Comparison of ENCODE assay signal across 29 mouse cellular contexts in the genomic region with DNA sequence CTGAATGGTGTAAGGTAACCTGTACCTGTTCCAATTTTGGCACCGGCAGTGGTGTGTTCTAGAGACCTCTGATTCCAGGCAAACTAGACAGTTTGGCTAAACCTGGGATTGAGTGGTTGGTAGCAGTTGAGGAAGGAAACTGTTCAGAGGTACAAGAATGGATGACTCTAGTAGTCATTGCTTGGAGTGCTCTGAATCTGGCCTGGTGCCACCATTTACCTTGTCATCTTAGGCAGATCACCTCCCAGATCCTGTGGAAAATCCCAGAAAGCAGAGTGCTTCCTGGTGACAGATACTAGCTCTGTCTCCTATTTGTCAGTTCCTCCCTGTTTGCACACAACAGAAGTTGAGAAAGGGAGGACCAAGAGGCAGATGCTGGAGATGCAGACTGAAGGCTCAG. TPM values are rescaled to one million over a fixed set of nuclear protein-coding genes. Genes with fewer than 3 reads are reported as not detected.
A peak's percentile ranks its signal among the peaks of the same experiment; 100 is the strongest.
DNase-seq lines count a peak whose midpoint lies in the region; ATAC-seq and TF ChIP-seq lines count a peak whose summit lies in the region.
"Had no signal": no experiment of that assay in that cellular context is flagged by ENCODE, and none has a peak within 500 bp of the region (broad histone marks: within the 10 kb centered on the region; RNA-seq: fewer than 3 reads in every experiment).

No protein-coding gene starts in this region.

- no peak for ATAC-seq in kidney, embryonic 14.5 days (ENCODE audit: low FRiP score, low TSS enrichment)
- ATAC-seq in kidney, embryonic 15.5 days (replicated peaks; ENCODE audit: low FRiP score): no peak
- ATAC-seq: activated CD4-positive, CD25-positive, alpha-beta regulatory T cell, adult 4 months; CD4-positive, CD25-positive, alpha-beta regulatory T cell, adult 4 months; forebrain, embryonic 14.5 days; Patski had no signal

- no peak overlapping the region for H3K4me2 ChIP-seq in kidney, embryonic 14.5 days (replicated peaks; ENCODE audit: low read depth, low read length)
- H3K4me2 ChIP-seq in kidney, embryonic 15.5 days: no peak overlapping the region
- H3K4me2 ChIP-seq: embryonic facial prominence, embryonic 13.5 days; embryonic facial prominence, embryonic 15.5 days; forebrain, embryonic 12.5 days had no signal

- no peak overlapping the region for H3K4me3 ChIP-seq in kidney, adult 2 months (ENCODE audit: insufficient read depth, low read depth, low read length)
- no peak overlapping the region for H3K4me3 ChIP-seq in kidney, embryonic 14.5 days (ENCODE audit: low read length)
- no peak overlapping the region for H3K4me3 ChIP-seq in kidney, embryonic 15.5 days (replicated peaks)
- H3K4me3 ChIP-seq: embryonic facial prominence, embryonic 13.5 days; embryonic facial prominence, embryonic 15.5 days; erythroblast, embryonic 14.5 days; forebrain, embryonic 10.5 days; forebrain, embryonic 12.5 days had no signal

- no peaks in the 10 kb centered on the region for H3K27me3 ChIP-seq in kidney, adult 2 months (replicated peaks; ENCODE audit: control insufficient read depth, insufficient read depth, low read length)
- no peaks in the 10 kb centered on the region for H3K27me3 ChIP-seq in kidney, embryonic 14.5 days (ENCODE audit: control insufficient read depth, insufficient read depth, low read length)
- no peaks in the 10 kb centered on the region for H3K27me3 ChIP-seq in kidney, embryonic 15.5 days
- H3K27me3 ChIP-seq: CH12.LX; embryonic facial prominence, embryonic 13.5 days; embryonic facial prominence, embryonic 15.5 days; forebrain, embryonic 12.5 days; Patski had no signal

- H3K4me1 ChIP-seq in kidney, adult 2 months (ENCODE audit: control insufficient read depth, insufficient read depth, low read length): no peaks in the 10 kb centered on the region
- peaks cover 3% of the 10 kb centered on the region; the same call in 1 of the 2 replicates for H3K4me1 ChIP-seq in kidney, embryonic 14.5 days (ENCODE audit: control insufficient read depth, insufficient read depth, low read length)
- peaks cover 17% of the 10 kb centered on the region; the same call in 1 of the 2 replicates for H3K4me1 ChIP-seq in kidney, embryonic 15.5 days
- H3K4me1 ChIP-seq: forebrain, embryonic 10.5 days had no signal

- peaks cover 2% of the 10 kb centered on the region; the same call in 1 of the 2 replicates for H3K36me3 ChIP-seq in kidney, adult 2 months (ENCODE audit: control insufficient read depth, insufficient read depth, low read length)
- peaks cover 13% of the 10 kb centered on the region for H3K36me3 ChIP-seq in kidney, embryonic 14.5 days (ENCODE audit: control insufficient read depth, insufficient read depth, low read length)
- peaks cover 34% of the 10 kb centered on the region for H3K36me3 ChIP-seq in kidney, embryonic 15.5 days

- DNase-seq in kidney, adult 2 months: peak; percentile 57
- DNase-seq in kidney, adult 18-20 months: no peak
- peak; percentile 28 for DNase-seq in kidney, adult 9 months
- DNase-seq in kidney, postnatal 10 days: peak; percentile 53
- DNase-seq in kidney, postnatal 36 days: peak; percentile 39 to 51
- DNase-seq in left cerebral cortex, postnatal 25 days (ENCODE audit: low spot score in 2 of 2): no peak
- DNase-seq: adrenal gland, adult 8-10 months; adrenal gland, postnatal 14 days; adrenal gland, postnatal 36 days; B cell, adult 2 months; cerebellum, adult 11-12 months; cerebellum, adult 2 months; cerebellum, adult 9-10 months; cerebellum, postnatal 10 days; cerebellum, postnatal 25 days; embryo, embryonic 11 days had no signal

- H3K9me3 ChIP-seq in kidney, embryonic 14.5 days (ENCODE audit: control insufficient read depth, low read length): no peaks in the 10 kb centered on the region
- no peaks in the 10 kb centered on the region for H3K9me3 ChIP-seq in kidney, embryonic 15.5 days (replicated peaks)
- H3K9me3 ChIP-seq: embryonic facial prominence, embryonic 13.5 days; embryonic facial prominence, embryonic 15.5 days; forebrain, embryonic 10.5 days; forebrain, embryonic 12.5 days; G1E had no signal

- no peak for TF ChIP-seq POLR2A in kidney, adult 2 months (IDR thresholded peaks at IDR 0.05; ENCODE audit: low read depth, low read length)

- H3K9ac ChIP-seq in kidney, embryonic 14.5 days (ENCODE audit: low read depth, low read length): no peak overlapping the region
- no peak overlapping the region for H3K9ac ChIP-seq in kidney, embryonic 15.5 days
- H3K9ac ChIP-seq: embryonic facial prominence, embryonic 13.5 days; embryonic facial prominence, embryonic 15.5 days; forebrain, embryonic 12.5 days had no signal

- intact Hi-C loops in left cerebral cortex, postnatal 25 days (cut with DNase I): no loop called here

- WGBS in kidney, adult 2 months: 55% methylated on average over 1 of the region's 1 CpGs
- WGBS in kidney, embryonic 14.5 days: 69% methylated on average over 1 of the region's 1 CpGs
- WGBS in kidney, embryonic 15.5 days: 68% methylated on average over 1 of the region's 1 CpGs

- TF ChIP-seq CTCF in kidney, adult 2 months (conservative IDR thresholded peaks at IDR 0.05; ENCODE audit: insufficient read depth, insufficient read length, low read depth, low read length): no peak

- no peak overlapping the region for H3K27ac ChIP-seq in kidney, adult 2 months (ENCODE audit: insufficient read depth, low read depth, low read length)
- no peak overlapping the region for H3K27ac ChIP-seq in kidney, embryonic 14.5 days (ENCODE audit: low read depth, low read length)
- H3K27ac ChIP-seq in kidney, embryonic 15.5 days: no peak overlapping the region
- H3K27ac ChIP-seq: embryonic facial prominence, embryonic 13.5 days; embryonic facial prominence, embryonic 15.5 days; forebrain, embryonic 10.5 days; forebrain, embryonic 12.5 days had no signal

RNA-seq across cellular contexts. Expression of gene Eri3, which starts 27.4 kb away (rescaled TPM):
- 73.0 and 97.6 TPM in 2 replicates for polyA plus RNA-seq in kidney, adult 2 months (2012; rRNA removed)
- 138 and 161 TPM in 2 replicates for polyA plus RNA-seq in kidney, embryonic 14.5 days (2014; fragmentation: Nextera tagmentation; extraction: Ambion mirVana)
- polyA plus RNA-seq in kidney, embryonic 15.5 days (2015; fragmentation: Nextera tagmentation; extraction: Ambion mirVana): 146 and 149 TPM in 2 replicates
- 100 to 1,000 TPM; 183 to 214 TPM for total RNA-seq in left cerebral cortex, postnatal 25 days (2021)

Comparison
In these comparisons a context has a peak if more than half of its experiments do, and no peak if none do; other contexts are left out.
1. DNase-seq: peak in kidney, adult 2 months (single experiment), kidney, adult 9 months (single experiment), kidney, postnatal 10 days (single experiment) and kidney, postnatal 36 days (2 of 2); none in kidney, adult 18-20 months (single experiment) and left cerebral cortex, postnatal 25 days (0 of 2).